Mouse (Mus musculus) left cerebral cortex, adult 2 months (tissue): ENCODE measurements around the gene Snx4. TPM values are rescaled to one million over a fixed set of nuclear protein-coding genes. Genes with fewer than 3 reads are reported as not detected.
A peak's percentile ranks its signal among the peaks of the same experiment; 100 is the strongest.

Experiments
- DNase-seq, 2 experiments: peaks; one replicate each; pipeline ENCODE4 v3.0.0; 2021 to 2022; ENCODE audit warnings: low spot score in 2 of 2, mixed read lengths in 1 of 2; ENCODE audit errors: extremely low spot score in 1 of 2
- H3K27ac ChIP-seq: fragments of 200-600 bp; 2 replicates; pipeline ENCODE4 v1.8.1; 2022
- H3K4me3 ChIP-seq: fragments of 200-600 bp; 2 replicates; pipeline ENCODE4 v1.8.1; 2022
- CTCF ChIP-seq: fragments of 200-600 bp; IDR thresholded peaks from 2 replicates; pipeline ENCODE4 v1.8.1; 2022; ENCODE audit warnings: antibody characterized with exemption, mild to moderate bottlenecking, moderate library complexity
- intact Hi-C: fragments of 180-260 bp; cut with DNase I; formaldehyde crosslinking; loops from one replicate; pipeline ENCODE4 v1.15.1; 2025
- total RNA-seq, 2 experiments: library from RNA; stranded (reverse); gene quantifications; 2 replicates each; pipeline ENCODE4 v1.2.3; 2021

Gene Snx4
- total RNA-seq, 2 experiments from 2014 or later, result 32.0 to 33.2 TPM

DNA sequence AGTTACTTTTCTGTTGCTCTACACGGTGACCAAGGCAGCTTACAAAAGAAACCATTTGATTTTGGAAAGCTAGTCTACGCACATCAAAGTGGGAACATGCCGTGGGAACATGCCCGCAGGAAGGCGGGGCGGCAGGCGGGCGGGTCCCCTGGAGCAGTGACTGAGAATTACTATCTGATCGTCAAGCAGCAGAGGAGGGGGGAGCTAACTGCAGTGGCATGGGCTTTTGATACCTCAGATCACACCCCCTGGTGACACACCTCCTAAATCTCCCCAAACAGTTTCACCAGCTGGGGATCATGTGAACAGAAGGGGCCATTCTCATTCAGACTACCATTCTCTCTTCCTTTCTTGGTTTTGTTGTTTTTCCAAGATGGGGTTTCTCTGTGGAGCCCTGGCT is 37.3 kb downstream of the Snx4 start:
- no peak for DNase-seq
- no peak for TF ChIP-seq CTCF
- intact Hi-C loops, result no loop called here
- H3K4me3 ChIP-seq, result no peak overlapping the region
- no peak overlapping the region for H3K27ac ChIP-seq

DNA sequence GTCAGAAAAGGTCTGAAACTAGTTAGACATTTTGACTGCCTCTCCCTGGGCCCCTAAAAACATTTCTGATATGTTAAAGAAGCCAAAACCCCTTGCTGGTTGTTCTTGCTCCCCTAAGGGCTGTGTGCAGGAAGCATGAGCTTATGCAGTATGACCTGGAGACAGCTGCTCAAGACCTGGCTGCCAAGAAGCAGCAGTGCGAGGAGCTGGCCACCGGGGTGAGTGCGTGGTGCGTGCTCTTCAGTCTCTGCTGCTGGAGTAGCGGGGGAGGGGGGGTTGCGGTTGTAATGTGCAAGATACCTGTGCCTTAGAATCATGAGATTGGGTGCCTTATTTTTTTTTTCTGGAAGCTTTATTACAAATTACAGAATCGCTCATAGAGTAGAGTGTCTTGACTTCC is 38.7 kb downstream of the Snx4 start:
- no peak for TF ChIP-seq CTCF
- intact Hi-C loops, result no loop called here
- Histone ChIP-seq H3K27ac (no peak overlapping the region), H3K4me3 (no peak overlapping the region)
- no peak for DNase-seq

DNA sequence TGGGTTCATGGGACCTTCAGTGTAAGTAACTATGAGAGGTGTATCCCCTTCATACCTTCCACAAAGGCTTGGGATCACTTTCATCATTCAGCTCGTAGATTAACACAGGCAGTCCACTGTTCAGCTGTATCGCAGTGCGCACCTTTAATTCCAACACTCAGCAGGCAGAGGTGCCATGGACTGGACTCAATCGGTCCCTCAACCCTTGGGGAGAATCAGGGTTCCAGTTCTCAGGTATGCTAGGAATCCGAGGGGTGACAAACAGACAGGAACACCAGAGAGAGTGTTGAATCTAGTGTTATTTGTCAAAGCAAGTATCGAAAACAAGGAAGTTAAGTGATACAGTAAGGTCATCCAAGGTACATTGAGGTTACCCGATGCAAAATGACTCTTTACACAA is 41.0 kb downstream of the Snx4 start:
- no peak for DNase-seq
- intact Hi-C loops, result no loop called here
- no peak overlapping the region for H3K4me3 ChIP-seq
- no peak overlapping the region for H3K27ac ChIP-seq
- no peak for TF ChIP-seq CTCF

DNA sequence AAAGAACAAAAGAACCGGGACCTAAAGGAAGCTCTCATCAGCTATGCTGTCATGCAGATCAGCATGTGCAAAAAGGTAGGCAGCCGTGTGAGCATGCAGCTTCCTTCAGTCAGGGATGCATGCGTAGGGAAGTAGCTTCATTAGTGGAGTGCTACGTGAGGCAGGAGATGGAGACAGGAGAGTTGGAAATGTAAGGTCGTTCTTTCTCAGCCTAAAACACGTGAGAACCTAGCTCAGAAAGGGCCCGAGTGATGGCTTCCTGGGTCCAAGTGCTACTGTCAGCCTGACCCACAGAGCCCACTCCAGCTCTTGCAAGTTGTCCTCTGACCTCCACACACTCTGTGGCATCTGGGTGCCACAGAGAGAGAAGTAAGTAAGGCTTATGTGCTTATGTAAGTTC is 43.4 kb downstream of the Snx4 start:
- Histone ChIP-seq H3K4me3 (no peak overlapping the region), H3K27ac (no peak overlapping the region)
- TF ChIP-seq CTCF, result no peak
- DNase-seq, result no peak
- intact Hi-C loops, result no loop called here

DNA sequence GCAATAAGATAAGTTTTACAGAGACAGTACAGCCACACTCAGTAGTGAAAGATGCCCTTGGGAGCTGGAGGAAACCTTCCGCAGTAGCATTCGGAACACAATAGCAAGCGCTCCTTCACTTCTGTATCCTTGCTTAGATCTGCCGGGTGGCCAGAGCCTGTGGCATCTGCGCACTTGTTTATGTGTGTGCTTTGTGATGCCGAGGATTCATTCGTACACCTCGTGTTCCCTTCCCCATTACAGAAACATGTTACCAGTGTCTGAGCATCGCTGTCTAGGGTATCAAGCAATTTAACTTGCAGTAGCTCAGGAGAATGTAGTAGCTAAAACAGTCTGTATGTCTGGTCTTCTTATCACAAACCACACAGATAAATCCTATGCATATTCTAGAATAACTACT is 44.1 kb downstream of the Snx4 start:
- Histone ChIP-seq H3K4me3 (no peak overlapping the region), H3K27ac (no peak overlapping the region)
- intact Hi-C loops, result no loop called here
- no peak for DNase-seq
- TF ChIP-seq CTCF, result no peak

DNA sequence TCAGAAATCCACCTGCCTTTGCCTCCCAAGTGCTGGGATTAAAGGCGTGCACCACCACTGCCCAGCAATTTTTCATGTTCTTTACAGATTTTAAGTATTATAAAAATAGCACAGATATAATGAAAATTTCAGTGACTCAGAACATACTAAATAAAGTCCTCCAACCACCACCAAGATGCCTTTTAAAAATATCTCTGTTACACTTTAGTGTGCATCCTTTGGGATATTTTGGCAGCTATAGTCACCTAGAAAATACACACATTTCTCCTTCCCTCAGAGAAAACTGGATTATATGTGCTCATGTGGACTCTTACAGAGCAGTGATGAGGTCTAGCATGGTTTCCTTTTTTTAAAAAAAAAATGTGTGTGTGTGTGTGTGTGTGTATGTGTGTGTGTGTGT is 46.3 kb downstream of the Snx4 start:
- Histone ChIP-seq H3K27ac (no peak overlapping the region), H3K4me3 (no peak overlapping the region)
- no peak for DNase-seq
- intact Hi-C loops, result no loop called here
- no peak for TF ChIP-seq CTCF

DNA sequence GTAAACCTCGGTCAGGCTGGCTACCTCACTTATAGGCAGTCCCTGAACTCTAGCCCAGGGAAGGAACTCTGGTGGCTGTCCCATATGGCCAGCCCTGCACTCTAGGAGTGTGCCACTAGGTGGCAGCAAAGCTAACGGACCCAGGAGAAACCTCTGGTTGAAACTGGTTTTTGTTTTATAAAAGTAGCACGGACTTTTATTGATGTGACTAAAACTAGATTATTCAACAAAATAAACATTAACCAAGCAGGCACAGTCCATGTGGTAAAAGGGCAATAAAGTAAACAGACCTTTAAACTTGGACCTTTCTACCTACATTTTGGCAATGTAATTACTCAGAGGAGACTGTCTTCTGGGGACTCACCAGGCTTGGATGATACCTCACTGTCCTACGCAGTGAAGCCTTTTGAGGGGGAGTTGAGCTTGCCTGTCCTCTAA is 55.4 kb downstream of the Snx4 start:
- intact Hi-C loops, result loop anchor here (2.0 to 5.0 kb wide), 4 partner anchors 76 to 491 kb away; partner anchors contain the start of gene Zfp148
- TF ChIP-seq CTCF, result peak; percentile 98
- DNase-seq, result peak; percentile 60 to 82
- Histone ChIP-seq H3K27ac (no peak overlapping the region), H3K4me3 (no peak overlapping the region)

DNA sequence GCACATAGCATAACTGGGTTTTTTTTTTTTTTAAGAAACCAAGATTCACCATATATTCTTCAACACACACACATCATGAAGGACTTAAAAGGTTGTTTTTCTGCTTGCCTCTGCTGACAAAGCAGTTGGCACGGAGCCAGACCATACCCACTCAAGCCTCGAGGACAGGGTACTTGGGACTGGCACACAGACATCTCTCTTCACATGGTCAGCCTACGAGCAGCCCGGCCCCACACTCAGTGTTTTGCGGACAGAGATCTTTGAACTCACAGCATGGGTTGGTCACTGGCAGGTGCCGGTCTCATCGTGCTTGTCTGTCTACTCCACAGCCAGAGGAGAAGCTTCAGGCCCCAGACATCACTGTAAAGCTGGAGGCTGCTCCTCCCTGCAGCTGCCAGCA is 56.5 kb downstream of the Snx4 start:
- no peak for DNase-seq
- Histone ChIP-seq H3K27ac (no peak overlapping the region), H3K4me3 (no peak overlapping the region)
- intact Hi-C loops, result loop anchor here (2.0 to 5.0 kb wide), 4 partner anchors 75 to 490 kb away; partner anchors contain the start of gene Zfp148
- TF ChIP-seq CTCF, result no peak

DNA sequence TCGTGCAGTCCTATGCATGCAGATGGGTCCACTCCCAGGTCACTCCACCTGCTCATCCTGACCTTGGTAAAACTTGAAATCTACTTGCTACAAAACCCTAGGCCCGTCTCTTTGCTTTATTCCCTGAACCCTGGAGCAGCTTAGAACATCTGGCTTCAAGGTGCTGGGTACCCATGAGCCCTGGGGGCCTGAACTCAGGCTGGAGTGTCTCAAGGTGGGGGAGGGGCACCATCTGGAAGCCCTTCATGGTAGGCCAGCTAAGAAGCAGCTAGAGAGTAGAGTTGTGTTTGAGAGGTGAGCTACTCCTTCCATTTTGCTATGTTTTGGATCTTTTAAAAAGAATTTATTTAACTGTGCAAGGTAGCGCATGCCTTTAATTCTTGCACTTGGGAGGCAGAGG is 57.8 kb downstream of the Snx4 start:
- Histone ChIP-seq H3K27ac (no peak overlapping the region), H3K4me3 (no peak overlapping the region)
- no peak for TF ChIP-seq CTCF
- intact Hi-C loops, result loop anchor here (5.0 kb wide), 3 partner anchors 73 to 488 kb away; partner anchors contain the start of gene Zfp148
- no peak for DNase-seq

DNA sequence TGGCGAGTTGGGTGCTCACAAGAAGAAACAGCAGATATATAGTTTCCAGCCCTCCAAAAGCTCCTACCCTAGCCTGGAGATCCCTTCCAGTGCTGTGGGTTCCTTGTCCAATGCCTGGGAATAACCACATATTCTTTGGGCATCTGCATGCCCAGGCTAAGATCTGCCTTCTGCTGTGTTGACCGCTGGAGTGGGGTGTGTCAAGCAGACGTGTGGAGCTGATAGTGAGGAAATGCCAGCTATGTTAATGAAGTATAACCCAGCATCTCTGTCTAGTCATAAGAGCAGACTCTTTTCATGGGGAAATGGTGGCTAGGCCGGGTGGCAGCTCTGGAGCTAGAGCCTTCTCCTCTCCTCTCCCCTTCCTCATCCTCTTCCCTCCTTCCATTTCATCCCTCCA is 64.4 kb downstream of the Snx4 start:
- no peak for DNase-seq
- Histone ChIP-seq H3K4me3 (no peak overlapping the region), H3K27ac (no peak overlapping the region)
- intact Hi-C loops, result no loop called here
- TF ChIP-seq CTCF, result no peak

DNA sequence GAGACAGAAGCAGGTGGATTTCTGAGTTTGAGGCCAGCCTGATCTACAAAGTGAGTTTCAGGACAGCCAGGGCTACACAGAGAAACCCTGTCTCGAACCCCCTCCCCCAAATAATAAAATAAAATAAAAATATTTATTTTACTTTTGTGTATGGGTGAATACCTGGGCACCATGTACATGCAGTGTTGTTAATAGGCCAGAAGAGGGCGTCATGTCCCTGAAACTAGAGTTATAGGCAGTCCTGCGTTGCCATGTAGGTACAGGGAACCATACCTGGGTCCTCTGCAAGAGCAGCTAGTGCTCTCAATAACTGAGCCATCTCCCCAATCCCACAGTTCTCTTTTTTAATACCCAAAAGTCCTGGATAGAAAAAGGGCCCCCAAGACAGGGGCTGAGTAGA is 66.4 kb downstream of the Snx4 start:
- intact Hi-C loops, result no loop called here
- DNase-seq, result no peak
- no peak overlapping the region for H3K4me3 ChIP-seq
- peak; percentile 32 for TF ChIP-seq CTCF
- H3K27ac ChIP-seq, result peak overlapping the region; percentile 26; the same call in 1 of the 2 replicates

DNA sequence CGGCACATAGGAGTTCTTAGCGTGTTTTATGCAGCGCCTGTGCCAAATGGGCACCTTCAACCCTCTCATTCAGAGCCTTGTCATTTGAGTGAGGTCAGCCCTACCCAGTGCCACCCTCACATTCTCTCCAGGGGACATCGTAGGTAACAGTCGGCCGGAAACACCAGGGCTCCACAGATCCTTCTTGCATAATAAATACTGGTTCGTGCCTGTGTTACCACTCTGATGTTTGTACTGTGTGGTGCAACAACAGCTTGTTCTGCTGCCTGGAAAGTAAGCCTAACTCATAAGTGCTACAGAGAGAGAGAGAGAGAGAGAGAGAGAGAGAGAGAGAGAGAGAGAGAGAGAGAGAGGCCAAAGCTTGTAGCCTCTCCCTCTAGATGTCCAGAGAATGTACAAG is 66.8 kb downstream of the Snx4 start:
- intact Hi-C loops, result no loop called here
- Histone ChIP-seq H3K27ac (peak overlapping the region; percentile 26; the same call in 1 of the 2 replicates), H3K4me3 (no peak overlapping the region)
- no peak for DNase-seq
- no peak for TF ChIP-seq CTCF

DNA sequence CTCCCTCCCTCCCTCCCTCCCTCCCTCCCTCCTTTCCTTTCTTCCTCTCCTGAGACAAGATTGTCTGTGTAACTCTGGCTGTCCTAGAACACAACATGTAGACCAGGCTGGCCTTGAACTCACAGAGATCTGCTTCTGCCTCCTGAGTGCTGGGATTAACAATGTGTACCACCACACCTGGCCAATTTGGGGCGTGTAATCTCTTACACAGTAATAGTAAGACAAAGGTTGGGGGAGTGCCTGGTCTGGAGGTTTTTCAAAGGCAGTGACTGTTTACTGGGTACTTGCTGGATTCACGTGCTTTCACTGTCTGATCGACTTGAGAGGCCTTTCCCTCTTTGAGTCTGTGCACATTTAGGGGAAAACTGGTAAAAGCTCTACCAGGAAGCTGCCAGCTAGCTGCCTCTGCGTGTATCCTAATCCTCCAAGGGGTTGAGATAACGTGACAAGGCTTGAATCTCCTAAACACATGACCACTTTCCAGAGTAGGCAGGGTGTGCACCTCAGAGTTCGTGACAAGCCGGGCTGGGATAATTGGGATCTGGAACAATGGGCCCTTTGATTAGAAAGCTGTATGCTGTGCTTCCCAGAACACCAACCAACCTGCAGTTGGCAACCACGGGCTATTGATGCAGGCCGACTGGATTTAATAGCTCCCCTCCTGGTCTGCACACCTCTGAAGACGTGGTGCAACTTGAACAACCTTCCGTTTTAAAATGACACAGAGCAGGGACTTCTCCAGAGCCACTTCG is 74.6 kb downstream of the Snx4 start:
- Histone ChIP-seq H3K4me3 (no peak overlapping the region), H3K27ac (no peak overlapping the region)
- intact Hi-C loops, result no loop called here
- DNase-seq, result no peak
- no peak for TF ChIP-seq CTCF
